Mouse (Mus musculus) liver, embryonic 13.5 days (tissue): Measurements from ENCODE around the gene Gm10024. TPM values are rescaled to one million over a fixed set of nuclear protein-coding genes. Genes with fewer than 3 reads are reported as not detected.
"Not testable (repeated sequence)": the region's sequence is repeated elsewhere in the genome, so short reads cannot be mapped to it uniquely, and the experiment has no call there.

ENCODE experiments used
- ATAC-seq: fragments of 200-750 bp; cut with Nextera tagmentation; 2 replicates; pipeline ENCODE4 v1.8.0; 2017; ENCODE audit warnings: low read depth, mild to moderate bottlenecking, moderate number of reproducible peaks, moderate library complexity
- DNase-seq: peaks from one replicate; pipeline ENCODE4 v3.0.0; 2022
- H3K27ac ChIP-seq: fragments of 300-500 bp; sonication (generic); 2 replicates; pipeline ENCODE4 v1.5.1; 2015; ENCODE audit warnings: moderate library complexity, mild to moderate bottlenecking, inconsistent platforms
- H3K27me3 ChIP-seq: fragments of 300-500 bp; sonication (generic); 2 replicates; pipeline ENCODE4 v1.6.1; 2015; ENCODE audit warnings: mild to moderate bottlenecking, inconsistent platforms
- H3K36me3 ChIP-seq: fragments of 300-500 bp; sonication (generic); 2 replicates; pipeline ENCODE4 v1.6.1; 2015; ENCODE audit warnings: mild to moderate bottlenecking, inconsistent platforms
- H3K4me1 ChIP-seq: fragments of 300-500 bp; sonication (generic); replicated peaks from 2 replicates; pipeline ENCODE4 v1.6.1; 2015; ENCODE audit warnings: inconsistent platforms
- H3K4me2 ChIP-seq: fragments of 300-500 bp; sonication (generic); 2 replicates; pipeline ENCODE4 v1.6.1; 2015; ENCODE audit warnings: inconsistent platforms, mild to moderate bottlenecking, moderate library complexity
- H3K4me3 ChIP-seq: fragments of 300-500 bp; sonication (generic); replicated peaks from 2 replicates; pipeline ENCODE4 v1.5.1; 2015; ENCODE audit warnings: mild to moderate bottlenecking, inconsistent platforms
- H3K9ac ChIP-seq: fragments of 300-500 bp; sonication (generic); 2 replicates; pipeline ENCODE4 v1.6.1; 2015; ENCODE audit warnings: mild to moderate bottlenecking, inconsistent platforms
- H3K9me3 ChIP-seq: fragments of 300-500 bp; sonication (generic); replicated peaks from 2 replicates; pipeline ENCODE4 v1.6.1; 2016; ENCODE audit warnings: inconsistent platforms
- WGBS: fragments of 180-500 bp; shearing (Covaris S2); methylation state at CpG from one replicate; pipeline ENCODE4 v1.1.7; 2015; ENCODE audit not compliant: insufficient replicate concordance; 5-methylcytosine and 5-hydroxymethylcytosine counted together
- polyA plus RNA-seq: library from polyadenylated mRNA; unstranded; fragments of >200 nt; fragmentation: Nextera tagmentation; extraction: Ambion mirVana; gene quantifications from 2 replicates; pipeline ENCODE4 v1.2.1, GENCODE M21; 2015

Gene Gm10024
- polyA plus RNA-seq: not detected in 2 replicates

GRCm38 (mm10) chr10:77711157-77711556 lies at the start of gene Gm10024:
Gene Gm10024 (plus strand): TSS chr10:77711457.
- not testable (repeated sequence) for DNase-seq, ATAC-seq, H3K36me3 ChIP-seq, H3K9me3 ChIP-seq, H3K9ac ChIP-seq, H3K4me2 ChIP-seq, H3K27me3 ChIP-seq, H3K27ac ChIP-seq, H3K4me3 ChIP-seq, H3K4me1 ChIP-seq

GRCm38 (mm10) chr10:77663949-77664665 lies 47.1 kb upstream of the Gm10024 start:
- Histone ChIP-seq H3K9ac (no peak overlapping the region), H3K4me2 (no peak overlapping the region), H3K4me1 (no peaks in the 10 kb centered on the region), H3K27ac (no peak overlapping the region), H3K9me3 (no peaks in the 10 kb centered on the region), H3K4me3 (no peak overlapping the region), H3K36me3 (no peaks in the 10 kb centered on the region), H3K27me3 (peaks cover 31% of the 10 kb centered on the region)
- WGBS: 39% methylated on average over 43 of the region's 43 CpGs
- no peak for DNase-seq
- ATAC-seq: no peak

GRCm38 (mm10) chr10:77666342-77666741 lies 44.9 kb upstream of the Gm10024 start:
- Histone ChIP-seq H3K9me3 (no peaks in the 10 kb centered on the region), H3K27ac (no peak overlapping the region), H3K4me2 (no peak overlapping the region), H3K36me3 (no peaks in the 10 kb centered on the region), H3K4me3 (no peak overlapping the region), H3K4me1 (peaks cover 14% of the 10 kb centered on the region), H3K9ac (no peak overlapping the region), H3K27me3 (peaks cover 31% of the 10 kb centered on the region)
- no peak for DNase-seq
- WGBS: 75% methylated on average over 8 of the region's 8 CpGs
- no peak for ATAC-seq

GRCm38 (mm10) chr10:77667402-77667801 lies 43.9 kb upstream of the Gm10024 start:
- H3K9ac ChIP-seq: no peak overlapping the region
- 61% methylated on average over 4 of the region's 4 CpGs for WGBS

GRCm38 (mm10) chr10:77670710-77671109 lies 40.5 kb upstream of the Gm10024 start:
- DNase-seq (peak; percentile 7), ATAC-seq (no peak)
- peaks cover 21% of the 10 kb centered on the region for H3K27me3 ChIP-seq
- no peaks in the 10 kb centered on the region for H3K9me3 ChIP-seq
- WGBS: 70% methylated on average over 4 of the region's 4 CpGs
- no peak overlapping the region for H3K27ac ChIP-seq
- no peak overlapping the region for H3K9ac ChIP-seq
- H3K4me3 ChIP-seq: no peak overlapping the region
- H3K4me2 ChIP-seq: no peak overlapping the region
- H3K36me3 ChIP-seq: no peaks in the 10 kb centered on the region
- peaks cover 26% of the 10 kb centered on the region for H3K4me1 ChIP-seq

More at GRCm38 (mm10) chr10:77667402-77667801, 43.9 kb upstream of the Gm10024 start:
- H3K4me1 ChIP-seq: peaks cover 25% of the 10 kb centered on the region
- DNase-seq: no peak
- peaks cover 29% of the 10 kb centered on the region for H3K27me3 ChIP-seq
- no peaks in the 10 kb centered on the region for H3K9me3 ChIP-seq
- H3K4me3 ChIP-seq: no peak overlapping the region
- ATAC-seq: no peak
- H3K4me2 ChIP-seq: no peak overlapping the region
- H3K36me3 ChIP-seq: no peaks in the 10 kb centered on the region
- H3K27ac ChIP-seq: no peak overlapping the region

GRCm38 (mm10) chr10:77671519-77671918 lies 39.7 kb upstream of the Gm10024 start:
- Histone ChIP-seq H3K4me3 (no peak overlapping the region), H3K4me1 (peaks cover 26% of the 10 kb centered on the region), H3K9ac (no peak overlapping the region), H3K27me3 (peaks cover 29% of the 10 kb centered on the region), H3K27ac (peak overlapping the region; percentile 59), H3K4me2 (peak overlapping the region; percentile 19; the same call in 1 of the 2 replicates), H3K36me3 (no peaks in the 10 kb centered on the region), H3K9me3 (no peaks in the 10 kb centered on the region)
- DNase-seq (peak; percentile 62), ATAC-seq (peak; percentile 90)
- WGBS: 6% methylated on average over 4 of the region's 4 CpGs

GRCm38 (mm10) chr10:77673765-77674164 lies 37.5 kb upstream of the Gm10024 start:
- no peak for ATAC-seq
- no peak for DNase-seq
- H3K36me3 ChIP-seq: no peaks in the 10 kb centered on the region
- WGBS: 55% methylated on average over 13 of the region's 13 CpGs
- H3K27ac ChIP-seq: no peak overlapping the region
- no peak overlapping the region for H3K9ac ChIP-seq
- H3K27me3 ChIP-seq: peaks cover 44% of the 10 kb centered on the region
- H3K4me3 ChIP-seq: no peak overlapping the region
- peaks cover 31% of the 10 kb centered on the region for H3K4me1 ChIP-seq
- no peaks in the 10 kb centered on the region for H3K9me3 ChIP-seq
- no peak overlapping the region for H3K4me2 ChIP-seq

GRCm38 (mm10) chr10:77677562-77677961 lies 33.7 kb upstream of the Gm10024 start:
- peaks cover 5% of the 10 kb centered on the region; the same call in 1 of the 2 replicates for H3K4me1 ChIP-seq
- 0 out of 2 replicates have a peak overlapping the region, but pooled peaks have one; percentile 12 for H3K4me2 ChIP-seq
- WGBS: 2% methylated on average over 35 of the region's 35 CpGs
- no peaks in the 10 kb centered on the region for H3K36me3 ChIP-seq
- peaks cover 77% of the 10 kb centered on the region for H3K27me3 ChIP-seq
- no peak overlapping the region for H3K4me3 ChIP-seq
- H3K27ac ChIP-seq: no peak overlapping the region
- H3K9me3 ChIP-seq: no peaks in the 10 kb centered on the region
- ATAC-seq (no peak), DNase-seq (no peak)
- no peak overlapping the region for H3K9ac ChIP-seq

GRCm38 (mm10) chr10:77682994-77683393 lies 28.3 kb upstream of the Gm10024 start:
- Histone ChIP-seq H3K27me3 (peaks cover 95% of the 10 kb centered on the region), H3K9ac (no peak overlapping the region), H3K4me3 (no peak overlapping the region), H3K4me1 (no peaks in the 10 kb centered on the region), H3K27ac (no peak overlapping the region), H3K36me3 (no peaks in the 10 kb centered on the region), H3K9me3 (no peaks in the 10 kb centered on the region), H3K4me2 (no peak overlapping the region)
- no peak for DNase-seq
- no peak for ATAC-seq
- WGBS: 59% methylated on average over 7 of the region's 7 CpGs

GRCm38 (mm10) chr10:77684181-77684580 lies 27.1 kb upstream of the Gm10024 start:
- ATAC-seq (no peak), DNase-seq (no peak)
- H3K27me3 ChIP-seq: peaks cover 95% of the 10 kb centered on the region

GRCm38 (mm10) chr10:77685895-77686664 lies 25.2 kb upstream of the Gm10024 start, which contains the start of gene Tspear:
Gene Tspear (plus strand): TSS chr10:77686569.
- H3K4me2 ChIP-seq: no peak within 1 kb of the TSS
- 6% methylated on average over 22 of the region's 22 CpGs for WGBS
- no peak within 1 kb of the TSS for H3K9ac ChIP-seq
- no peaks in the 10 kb centered on the region for H3K36me3 ChIP-seq
- peaks cover 87% of the 10 kb centered on the region for H3K27me3 ChIP-seq
- H3K4me1 ChIP-seq: no peaks in the 10 kb centered on the region
- no peak for ATAC-seq
- H3K9me3 ChIP-seq: no peaks in the 10 kb centered on the region
- no peak within 1 kb of the TSS for H3K4me3 ChIP-seq
- no peak within 1 kb of the TSS for H3K27ac ChIP-seq
- DNase-seq: no peak

More at GRCm38 (mm10) chr10:77684181-77684580, 27.1 kb upstream of the Gm10024 start:
- Histone ChIP-seq H3K4me1 (no peaks in the 10 kb centered on the region), H3K36me3 (no peaks in the 10 kb centered on the region), H3K9me3 (no peaks in the 10 kb centered on the region), H3K27ac (no peak overlapping the region), H3K4me3 (no peak overlapping the region), H3K4me2 (no peak overlapping the region), H3K9ac (no peak overlapping the region)
- 35% methylated on average over 8 of the region's 8 CpGs for WGBS
